Mouse (Mus musculus) midbrain, embryonic 10.5 days (tissue): Measurements from ENCODE around the gene Tnik. TPM values are rescaled to one million over a fixed set of nuclear protein-coding genes. Genes with fewer than 3 reads are reported as not detected.

ENCODE experiments used
- DNase-seq: peaks from one replicate; pipeline ENCODE4 v3.0.0-alpha.2; 2017; ENCODE audit warnings: low spot score
- H3K27ac ChIP-seq: fragments of 300-500 bp; sonication (generic); replicated peaks from 2 replicates; pipeline ENCODE4 v1.5.1; 2016; ENCODE audit warnings: mild to moderate bottlenecking
- H3K27me3 ChIP-seq: fragments of 300-500 bp; sonication (generic); 2 replicates; pipeline ENCODE4 v1.6.1; 2016; ENCODE audit warnings: low read depth, mild to moderate bottlenecking; ENCODE audit not compliant: poor library complexity, severe bottlenecking
- H3K36me3 ChIP-seq: fragments of 300-500 bp; sonication (generic); 2 replicates; pipeline ENCODE4 v1.6.1; 2016; ENCODE audit warnings: mild to moderate bottlenecking, moderate library complexity
- H3K4me1 ChIP-seq: fragments of 300-500 bp; sonication (generic); 2 replicates; pipeline ENCODE4 v1.6.1; 2016
- H3K4me3 ChIP-seq: fragments of 300-500 bp; sonication (generic); 2 replicates; pipeline ENCODE4 v1.5.1; 2016; ENCODE audit warnings: mild to moderate bottlenecking, moderate library complexity
- H3K9me3 ChIP-seq: fragments of 300-500 bp; sonication (generic); replicated peaks from 2 replicates; pipeline ENCODE4 v1.6.1; 2016; ENCODE audit warnings: mild to moderate bottlenecking
- WGBS: fragments of 180-500 bp; shearing (Covaris S2); methylation state at CpG from one replicate; pipeline ENCODE4 v1.1.7; 2016; 5-methylcytosine and 5-hydroxymethylcytosine counted together
- polyA plus RNA-seq: library from polyadenylated mRNA; unstranded; fragments of >200 nt; fragmentation: Nextera tagmentation; extraction: Ambion mirVana; gene quantifications from 2 replicates; pipeline ENCODE4 v1.2.1, GENCODE M21; 2016

The Tnik gene
- polyA plus RNA-seq, 1 experiment from 2014 or later, result 6.6 TPM

DNA sequence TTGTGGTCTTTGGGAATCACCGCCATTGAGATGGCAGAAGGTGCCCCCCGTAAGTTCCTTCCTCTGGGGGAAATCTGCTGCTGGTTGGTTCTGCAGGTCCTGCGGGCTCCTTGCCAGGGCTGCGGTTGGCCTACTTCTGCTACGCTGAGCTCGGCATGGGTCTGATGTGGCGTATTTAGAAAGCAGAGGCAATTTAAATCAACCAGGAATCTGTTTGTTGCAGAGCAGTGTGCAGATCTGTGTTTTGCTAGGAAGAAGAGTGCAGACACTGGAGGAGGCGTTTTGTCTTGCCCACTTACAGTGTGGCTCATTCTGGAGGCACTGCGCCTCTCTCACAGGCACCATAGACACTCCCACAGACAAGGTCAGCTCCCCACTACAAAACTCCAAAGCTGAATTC, 291.9 kb downstream of the Tnik start:
- H3K4me1 ChIP-seq, result peaks cover 13% of the 10 kb centered on the region
- no peaks in the 10 kb centered on the region for H3K9me3 ChIP-seq
- H3K27me3 ChIP-seq, result no peaks in the 10 kb centered on the region
- no peaks in the 10 kb centered on the region for H3K36me3 ChIP-seq
- H3K27ac ChIP-seq, result no peak overlapping the region
- H3K4me3 ChIP-seq, result no peak overlapping the region
- no peak for DNase-seq
- WGBS, result 90% methylated on average over 9 of the region's 9 CpGs

DNA sequence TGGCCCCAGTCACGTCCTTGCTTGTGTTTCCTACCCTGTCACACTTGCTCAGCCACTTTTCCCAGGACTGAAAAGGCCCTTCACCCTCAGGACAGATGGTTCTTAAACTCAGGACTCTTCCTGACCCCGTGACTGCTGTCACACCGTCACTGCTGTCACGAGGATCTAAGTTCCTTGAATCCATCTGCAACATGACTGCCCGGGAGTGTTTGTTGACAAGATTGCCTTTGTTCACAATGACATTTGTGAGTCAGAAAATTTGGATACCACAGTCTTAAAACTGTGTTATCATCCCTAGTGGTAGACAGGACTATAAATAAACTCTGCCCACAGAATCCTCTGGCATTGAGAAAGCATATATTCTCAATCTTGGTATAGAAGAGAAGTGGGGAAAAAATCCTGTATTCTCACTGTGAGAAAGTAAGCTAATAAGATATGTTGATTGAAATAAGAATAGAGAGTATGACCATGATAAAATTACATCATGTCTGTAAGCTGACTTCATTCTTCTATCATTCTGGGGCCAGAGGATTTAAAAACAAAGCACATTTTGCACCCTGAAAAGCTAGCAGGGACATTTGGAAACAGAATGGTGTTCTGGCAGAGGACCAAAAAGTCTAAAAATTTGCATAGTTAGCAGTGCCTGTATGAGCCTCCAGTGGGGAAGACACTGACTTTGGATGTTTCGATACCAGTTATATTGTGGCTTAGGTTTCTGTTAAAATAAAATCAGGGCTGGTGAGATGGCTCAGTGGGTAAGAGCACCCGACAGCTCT, 293.0 kb downstream of the Tnik start:
- no peaks in the 10 kb centered on the region for H3K27me3 ChIP-seq
- H3K9me3 ChIP-seq, result no peaks in the 10 kb centered on the region
- H3K27ac ChIP-seq, result no peak overlapping the region
- DNase-seq, result no peak
- no peaks in the 10 kb centered on the region for H3K36me3 ChIP-seq
- peaks cover 5% of the 10 kb centered on the region for H3K4me1 ChIP-seq
- 76% methylated on average over 7 of the region's 7 CpGs for WGBS
- no peak overlapping the region for H3K4me3 ChIP-seq

DNA sequence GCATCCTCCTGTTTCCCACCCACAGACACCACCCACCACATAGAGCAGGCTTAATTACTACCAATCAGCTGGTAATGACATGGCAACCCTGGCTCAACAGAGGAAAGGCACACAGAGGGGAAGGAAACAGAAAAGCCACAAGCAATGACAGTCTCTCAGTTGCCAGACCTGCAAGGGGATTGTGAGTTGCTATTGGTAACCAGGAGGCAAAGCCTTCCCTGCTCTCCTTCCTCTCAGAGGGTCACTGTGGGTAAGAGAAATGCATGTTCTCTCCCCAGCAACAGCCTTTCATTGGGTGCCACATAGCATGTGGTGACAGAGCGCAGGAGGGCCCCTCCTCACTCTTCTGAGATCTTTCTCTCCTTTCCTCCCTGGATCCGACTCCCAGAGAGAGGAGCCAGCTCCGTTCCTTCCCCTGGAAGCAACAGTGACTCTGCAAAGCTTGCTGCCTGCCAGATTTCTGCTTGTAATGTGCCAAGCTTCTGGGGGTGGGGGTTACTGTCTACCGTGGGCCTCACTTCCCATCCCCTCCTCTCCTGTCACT, 295.4 kb downstream of the Tnik start:
- 80% methylated on average over 4 of the region's 4 CpGs for WGBS
- no peak overlapping the region for H3K27ac ChIP-seq

DNA sequence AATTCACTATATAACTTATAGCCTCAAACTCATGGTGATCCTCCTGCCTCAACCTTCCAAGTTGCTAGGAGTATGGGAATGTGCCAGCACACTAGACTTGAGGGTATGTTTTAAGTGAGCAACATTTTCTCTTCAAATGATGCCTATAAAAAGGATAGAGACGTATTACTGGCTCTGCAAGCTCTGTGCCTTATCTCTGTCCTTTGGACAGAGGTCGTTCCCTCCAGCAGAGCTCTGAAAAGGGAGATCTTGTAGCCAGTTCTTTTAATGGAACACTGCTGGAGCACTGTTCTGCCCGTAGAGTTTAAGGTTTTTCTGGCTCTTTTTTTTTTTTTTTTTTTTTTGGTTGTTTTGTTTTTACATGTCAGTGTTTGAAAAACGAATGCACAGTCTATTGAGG, 298.4 kb downstream of the Tnik start:
- no peaks in the 10 kb centered on the region for H3K9me3 ChIP-seq
- H3K4me1 ChIP-seq, result 0 out of 2 replicates have a peak, but pooled peaks cover 4% of the 10 kb centered on the region
- no peak overlapping the region for H3K27ac ChIP-seq
- H3K4me3 ChIP-seq, result no peak overlapping the region
- no peaks in the 10 kb centered on the region for H3K27me3 ChIP-seq
- no peaks in the 10 kb centered on the region for H3K36me3 ChIP-seq
- no peak for DNase-seq
- WGBS, result 80% methylated on average over 4 of the region's 4 CpGs

More for the DNA sequence above, 295.4 kb downstream of the Tnik start:
- Histone ChIP-seq H3K36me3 (no peaks in the 10 kb centered on the region), H3K4me3 (no peak overlapping the region), H3K4me1 (0 out of 2 replicates have a peak, but pooled peaks cover 4% of the 10 kb centered on the region), H3K27me3 (no peaks in the 10 kb centered on the region), H3K9me3 (no peaks in the 10 kb centered on the region)
- no peak for DNase-seq

DNA sequence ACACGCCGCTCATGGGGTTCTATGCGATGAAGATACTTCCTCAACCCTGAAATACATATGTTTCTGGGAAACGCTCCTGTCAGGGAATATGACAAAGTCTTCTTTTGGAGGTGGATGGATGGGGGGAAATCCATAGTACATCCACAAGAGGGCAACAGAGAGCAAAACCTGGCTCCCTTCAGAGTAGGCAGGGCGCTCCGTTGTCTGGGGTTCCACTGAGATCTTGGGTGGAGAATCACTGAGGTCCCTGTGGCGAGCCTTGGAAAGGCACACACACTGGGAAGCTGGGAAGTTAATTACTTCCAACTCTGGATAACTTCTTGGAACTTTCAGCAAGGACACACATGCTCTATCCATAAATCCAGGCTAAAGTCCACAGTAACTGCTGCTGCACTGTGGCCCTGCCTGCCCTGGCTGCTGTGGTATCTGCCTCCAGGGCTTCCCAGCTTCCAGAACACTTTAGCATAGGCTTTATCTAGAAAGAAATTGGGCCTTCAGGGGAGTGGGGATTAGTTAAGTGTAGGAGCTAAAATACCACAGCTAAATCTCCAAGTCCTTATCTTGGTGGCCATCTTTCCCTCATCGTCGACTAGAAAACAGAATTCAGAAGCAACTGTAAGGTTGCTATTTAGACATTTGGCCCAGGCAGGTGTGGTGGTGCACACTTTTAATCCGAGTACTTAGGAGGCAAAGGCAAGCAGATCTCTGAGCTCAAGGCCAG, 299.8 kb downstream of the Tnik start:
- peak; percentile 40 for DNase-seq
- Histone ChIP-seq H3K27ac (no peak overlapping the region), H3K36me3 (no peaks in the 10 kb centered on the region), H3K9me3 (no peaks in the 10 kb centered on the region), H3K4me3 (no peak overlapping the region), H3K4me1 (0 out of 2 replicates have a peak, but pooled peaks cover 4% of the 10 kb centered on the region), H3K27me3 (no peaks in the 10 kb centered on the region)
- WGBS, result 72% methylated on average over 10 of the region's 10 CpGs

DNA sequence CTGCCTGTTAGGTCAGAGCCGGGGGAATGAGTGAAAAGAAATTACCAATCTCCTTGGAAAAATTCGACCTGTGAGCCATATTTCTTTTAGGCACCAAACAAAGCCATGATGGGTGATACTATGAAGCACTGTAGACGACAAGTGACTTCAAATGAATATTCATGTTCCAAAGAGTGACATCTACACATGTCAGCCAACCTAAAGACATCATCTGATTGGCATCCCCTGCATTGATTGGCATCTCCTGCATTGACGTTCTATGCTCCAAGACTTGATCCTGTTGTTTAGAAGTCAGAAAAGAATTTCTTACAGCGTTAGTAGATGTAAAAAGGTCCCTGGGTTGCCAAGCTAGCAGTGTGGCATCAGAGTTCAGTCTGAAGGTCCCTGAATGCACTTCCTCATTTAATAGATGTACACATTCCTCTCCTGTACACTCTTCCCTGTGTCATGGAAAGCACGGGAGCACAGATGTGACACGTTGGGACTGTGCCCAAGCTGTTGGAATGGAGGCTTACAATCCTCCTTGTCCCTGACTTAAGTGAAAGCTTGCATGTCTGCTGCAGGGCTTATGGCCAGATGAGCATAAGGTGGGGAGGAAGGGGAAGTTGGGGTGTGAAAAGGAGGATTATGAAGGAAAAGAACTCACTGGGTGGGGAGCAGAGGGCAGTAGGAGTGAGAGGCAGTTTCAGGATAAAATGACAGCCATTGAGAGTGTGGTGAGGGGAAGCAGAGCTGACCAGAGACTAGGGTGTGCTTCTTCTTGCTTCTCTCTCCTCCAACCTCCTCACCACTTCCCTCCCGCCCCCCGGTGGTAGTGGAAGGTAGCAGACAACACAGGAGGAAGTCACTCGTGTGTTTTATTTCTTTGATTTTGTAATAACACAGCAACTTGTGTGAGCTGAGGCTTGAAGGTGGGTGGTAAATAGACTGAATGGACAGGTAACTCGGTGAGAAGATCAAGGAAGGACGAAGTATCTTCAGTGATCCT, 301.6 kb downstream of the Tnik start:
- Histone ChIP-seq H3K4me3 (no peak overlapping the region), H3K36me3 (no peaks in the 10 kb centered on the region), H3K27me3 (no peaks in the 10 kb centered on the region), H3K9me3 (no peaks in the 10 kb centered on the region), H3K4me1 (no peaks in the 10 kb centered on the region), H3K27ac (no peak overlapping the region)
- WGBS, result 77% methylated on average over 12 of the region's 12 CpGs
- no peak for DNase-seq

DNA sequence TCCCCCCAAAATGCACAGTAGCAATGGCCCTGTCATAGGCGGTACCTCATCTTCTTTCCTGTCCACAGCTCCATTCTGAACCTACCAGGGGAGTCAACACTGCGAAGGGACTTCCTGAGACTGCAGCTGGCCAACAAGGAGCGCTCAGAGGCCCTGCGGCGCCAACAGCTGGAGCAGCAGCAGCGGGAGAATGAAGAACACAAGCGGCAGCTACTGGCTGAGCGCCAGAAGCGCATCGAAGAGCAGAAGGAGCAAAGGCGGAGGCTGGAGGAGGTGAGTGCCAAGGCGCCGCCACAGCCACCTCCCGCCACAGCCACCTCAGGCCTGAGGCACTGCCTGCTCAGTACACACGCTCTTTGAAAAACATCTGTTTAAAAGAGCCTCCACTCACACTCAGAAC, 314.3 kb downstream of the Tnik start:
- no peaks in the 10 kb centered on the region for H3K9me3 ChIP-seq
- H3K36me3 ChIP-seq, result no peaks in the 10 kb centered on the region
- H3K4me1 ChIP-seq, result no peaks in the 10 kb centered on the region
- DNase-seq, result no peak
- H3K4me3 ChIP-seq, result no peak overlapping the region
- no peak overlapping the region for H3K27ac ChIP-seq
- 37% methylated on average over 15 of the region's 15 CpGs for WGBS
- no peaks in the 10 kb centered on the region for H3K27me3 ChIP-seq

DNA sequence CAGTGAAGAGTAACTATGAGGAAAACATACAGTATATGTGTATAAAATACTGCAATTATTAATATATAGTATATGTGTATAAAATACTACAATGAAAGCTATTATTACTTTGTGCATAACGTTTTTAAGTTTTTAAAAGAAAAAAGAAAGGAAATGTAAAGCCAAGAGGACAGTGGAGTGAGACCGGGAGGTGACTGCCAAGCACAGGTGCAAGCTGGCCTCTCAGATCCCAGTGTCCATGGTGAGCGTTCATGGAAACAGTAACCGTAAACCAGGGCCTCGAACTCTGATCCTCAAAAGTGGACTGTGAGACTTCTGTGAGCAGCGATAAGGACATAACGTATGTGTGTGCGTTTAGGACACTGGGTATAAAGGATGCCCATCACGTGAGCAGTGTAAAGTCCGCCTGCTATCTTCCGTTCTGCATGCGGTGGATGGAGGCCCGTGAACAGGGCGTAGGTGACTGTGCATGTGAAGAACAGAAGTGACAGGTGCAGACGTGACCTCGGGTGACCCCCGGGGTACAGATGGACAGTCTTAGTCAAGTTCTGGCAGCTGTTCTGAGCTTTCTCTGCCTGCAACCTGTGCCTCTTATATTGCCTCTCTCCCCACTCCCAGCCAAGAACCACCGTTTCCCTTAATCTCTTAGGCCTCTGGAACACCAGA, 316.1 kb downstream of the Tnik start:
- no peak overlapping the region for H3K27ac ChIP-seq
- no peaks in the 10 kb centered on the region for H3K4me1 ChIP-seq
- WGBS, result 92% methylated on average over 18 of the region's 18 CpGs
- no peak overlapping the region for H3K4me3 ChIP-seq
- H3K9me3 ChIP-seq, result no peaks in the 10 kb centered on the region
- no peaks in the 10 kb centered on the region for H3K36me3 ChIP-seq
- H3K27me3 ChIP-seq, result no peaks in the 10 kb centered on the region
- no peak for DNase-seq

DNA sequence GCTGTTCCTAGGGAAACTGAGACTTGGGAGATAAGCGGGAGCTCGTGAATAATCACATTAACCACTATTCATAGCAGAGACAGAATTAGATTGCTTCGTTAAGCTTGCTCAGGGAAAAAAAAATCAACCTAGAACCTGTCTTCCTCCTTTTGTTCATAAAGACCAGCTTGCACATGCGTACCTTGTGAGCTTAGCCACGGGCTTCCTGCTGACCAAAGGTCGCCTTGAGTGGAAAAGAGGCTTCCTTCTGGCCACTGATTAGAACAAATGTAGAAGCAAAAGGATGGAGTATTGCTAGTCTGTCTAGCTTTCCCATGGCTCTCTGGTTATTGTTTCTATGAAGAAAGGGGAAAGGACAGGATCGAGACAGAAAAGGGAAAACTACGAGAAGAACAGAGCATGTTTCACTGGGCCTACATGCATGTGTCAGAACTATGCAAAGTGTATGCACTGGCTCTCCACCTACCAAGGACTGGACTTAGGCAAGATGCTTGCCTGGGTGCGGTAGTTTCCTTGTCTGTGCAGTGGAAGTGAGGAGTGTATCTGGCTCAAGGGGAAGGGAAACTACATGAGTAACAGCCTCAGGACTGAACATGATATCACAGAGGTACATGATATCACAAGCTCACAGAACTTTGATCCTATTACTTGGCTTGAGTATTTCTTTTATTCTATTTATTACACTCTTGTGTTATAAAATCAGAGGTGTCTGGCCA, 322.9 kb downstream of the Tnik start:
- no peak for DNase-seq
- no peak overlapping the region for H3K27ac ChIP-seq
- no peaks in the 10 kb centered on the region for H3K27me3 ChIP-seq
- H3K4me3 ChIP-seq, result no peak overlapping the region
- H3K4me1 ChIP-seq, result 0 out of 2 replicates have a peak, but pooled peaks cover 2% of the 10 kb centered on the region
- no peaks in the 10 kb centered on the region for H3K9me3 ChIP-seq
- no peaks in the 10 kb centered on the region for H3K36me3 ChIP-seq
- 86% methylated on average over 9 of the region's 9 CpGs for WGBS

DNA sequence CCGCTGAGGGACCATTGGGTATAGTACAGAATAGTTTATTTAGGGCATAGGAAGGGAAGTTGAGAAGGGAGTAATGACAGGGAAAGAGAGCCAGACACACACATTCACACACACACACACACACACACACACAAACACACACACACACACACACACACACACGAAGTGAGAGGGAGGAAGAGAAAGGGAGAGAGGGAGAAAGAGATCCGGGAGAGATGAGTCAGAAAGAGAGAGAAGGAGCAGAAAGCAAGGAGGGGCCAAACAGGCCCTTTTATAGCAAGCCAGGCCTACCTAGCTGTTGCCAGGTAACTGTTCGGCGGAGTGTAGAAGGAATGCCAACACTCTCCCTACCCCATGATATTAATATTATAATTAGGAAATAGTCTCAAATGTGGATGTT, 324.8 kb downstream of the Tnik start:
- no peak overlapping the region for H3K27ac ChIP-seq
- no peak overlapping the region for H3K4me3 ChIP-seq
- 0 out of 2 replicates have a peak, but pooled peaks cover 2% of the 10 kb centered on the region for H3K4me1 ChIP-seq
- H3K9me3 ChIP-seq, result no peaks in the 10 kb centered on the region
- 89% methylated on average over 4 of the region's 5 CpGs for WGBS
- H3K27me3 ChIP-seq, result no peaks in the 10 kb centered on the region
- DNase-seq, result no peak
- H3K36me3 ChIP-seq, result no peaks in the 10 kb centered on the region

DNA sequence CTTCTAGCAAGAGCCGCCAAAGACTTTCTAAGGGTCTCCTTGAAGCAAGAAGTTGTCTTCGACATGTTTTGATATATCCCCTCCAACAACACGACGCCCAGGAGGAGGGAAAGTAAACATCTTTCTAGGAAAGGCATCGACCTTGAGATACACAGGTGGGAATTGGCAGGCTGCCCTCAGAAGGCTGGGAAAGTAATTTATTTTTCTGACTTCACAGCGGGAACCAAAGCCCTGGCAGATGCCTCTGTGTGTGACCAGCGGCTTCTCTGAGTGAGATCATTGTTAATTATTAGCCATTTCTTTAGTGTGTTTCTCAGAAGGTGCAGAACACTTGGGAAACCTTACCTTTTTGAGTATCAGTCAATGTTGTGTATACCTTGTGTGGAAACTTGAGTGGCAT, 328.3 kb downstream of the Tnik start:
- no peaks in the 10 kb centered on the region for H3K9me3 ChIP-seq
- H3K27ac ChIP-seq, result no peak overlapping the region
- no peaks in the 10 kb centered on the region for H3K27me3 ChIP-seq
- 0 out of 2 replicates have a peak, but pooled peaks cover 3% of the 10 kb centered on the region for H3K36me3 ChIP-seq
- 0 out of 2 replicates have a peak, but pooled peaks cover 2% of the 10 kb centered on the region for H3K4me1 ChIP-seq
- 79% methylated on average over 7 of the region's 7 CpGs for WGBS
- DNase-seq, result no peak
- H3K4me3 ChIP-seq, result no peak overlapping the region
